Mouse (Mus musculus) embryonic facial prominence, embryonic 12.5 days (tissue): ENCODE measurements around the gene Kcns3. TPM values are rescaled to one million over a fixed set of nuclear protein-coding genes. Genes with fewer than 3 reads are reported as not detected.
"Not testable (repeated sequence)": the region's sequence is repeated elsewhere in the genome, so short reads cannot be mapped to it uniquely, and the experiment has no call there.

Source experiments
- ATAC-seq: fragments of 200-750 bp; cut with Nextera tagmentation; 2 replicates; pipeline ENCODE4 v1.8.0; 2017; ENCODE audit not compliant: insufficient number of reproducible peaks, insufficient read depth, low FRiP score, low TSS enrichment
- H3K27ac ChIP-seq: fragments of 300-500 bp; sonication (generic); 2 replicates; pipeline ENCODE4 v1.5.1; 2016; ENCODE audit warnings: mild to moderate bottlenecking
- H3K27me3 ChIP-seq: fragments of 300-500 bp; sonication (generic); 2 replicates; pipeline ENCODE4 v1.6.1; 2016; ENCODE audit warnings: mild to moderate bottlenecking, moderate library complexity
- H3K36me3 ChIP-seq: fragments of 300-500 bp; sonication (generic); 2 replicates; pipeline ENCODE4 v1.6.1; 2016; ENCODE audit warnings: mild to moderate bottlenecking
- H3K4me1 ChIP-seq: fragments of 300-500 bp; sonication (generic); 2 replicates; pipeline ENCODE4 v1.6.1; 2016
- H3K4me2 ChIP-seq: fragments of 300-500 bp; sonication (generic); replicated peaks from 2 replicates; pipeline ENCODE4 v1.6.1; 2016; ENCODE audit warnings: mild to moderate bottlenecking, moderate library complexity
- H3K4me3 ChIP-seq: fragments of 300-500 bp; sonication (generic); 2 replicates; pipeline ENCODE4 v1.5.1; 2016; ENCODE audit warnings: mild to moderate bottlenecking
- H3K9ac ChIP-seq: fragments of 300-500 bp; sonication (generic); 2 replicates; pipeline ENCODE4 v1.6.1; 2016; ENCODE audit warnings: mild to moderate bottlenecking, moderate library complexity
- H3K9me3 ChIP-seq: fragments of 300-500 bp; sonication (generic); 2 replicates; pipeline ENCODE4 v1.6.1; 2016; ENCODE audit warnings: mild to moderate bottlenecking, moderate library complexity
- WGBS: fragments of 180-500 bp; shearing (Covaris S2); methylation state at CpG from one replicate; pipeline ENCODE4 v1.1.7; 2016; 5-methylcytosine and 5-hydroxymethylcytosine counted together
- polyA plus RNA-seq: library from polyadenylated mRNA; unstranded; fragments of >200 nt; fragmentation: Nextera tagmentation; extraction: Ambion mirVana; gene quantifications from 2 replicates; pipeline ENCODE4 v1.2.1, GENCODE M21; 2016

The Kcns3 gene
- polyA plus RNA-seq, 1 experiment from 2014 or later: 1.2 TPM

DNA sequence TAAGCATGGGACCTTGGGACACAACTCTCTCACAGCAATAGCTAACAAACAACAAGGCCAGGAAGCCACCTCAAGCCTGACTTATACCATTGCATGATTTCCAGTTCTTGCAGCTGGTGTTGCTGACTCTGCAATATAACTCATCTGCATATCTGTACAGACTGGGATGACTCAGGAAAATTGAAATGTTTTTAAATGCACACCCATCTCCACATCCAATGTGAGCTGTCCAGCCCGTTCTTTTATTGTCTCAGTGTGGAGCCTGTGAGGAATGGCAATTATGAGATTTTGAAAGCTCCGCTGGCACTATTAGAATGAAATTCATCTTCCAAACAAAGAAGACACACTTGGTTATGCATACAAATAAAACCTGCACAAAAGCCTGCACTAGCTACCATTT, 84.0 kb downstream of the Kcns3 start:
- no peak for ATAC-seq
- Histone ChIP-seq H3K9me3 (no peaks in the 10 kb centered on the region), H3K4me1 (no peaks in the 10 kb centered on the region), H3K4me2 (no peak overlapping the region), H3K9ac (no peak overlapping the region), H3K4me3 (no peak overlapping the region), H3K27ac (no peak overlapping the region), H3K27me3 (no peaks in the 10 kb centered on the region), H3K36me3 (no peaks in the 10 kb centered on the region)
- 82% methylated on average over 2 of the region's 2 CpGs for WGBS

- H3K27me3 ChIP-seq, ATAC-seq: not testable (repeated sequence)
Observed at GRCm38 (mm10) chr12:11052676-11053075, 98.2 kb downstream of the Kcns3 start.

DNA sequence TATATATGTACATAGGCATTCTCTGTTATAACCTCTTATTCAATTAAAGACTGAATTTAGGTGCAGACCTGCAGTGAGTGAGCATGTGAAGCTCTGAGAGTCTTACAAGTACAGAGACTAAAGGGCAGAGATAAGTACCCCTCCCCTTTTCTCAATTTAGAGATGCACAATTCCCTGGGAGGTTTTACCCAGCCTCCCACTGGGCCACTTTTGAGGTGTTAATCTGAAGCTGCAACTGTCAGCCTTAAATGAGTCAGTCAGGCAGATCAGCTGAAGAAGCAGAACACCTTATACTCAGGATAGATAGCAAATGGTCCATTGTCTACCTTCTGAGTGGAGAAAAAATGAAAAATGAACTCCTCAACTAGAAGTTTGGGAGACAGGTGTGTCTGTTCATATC, 109.0 kb downstream of the Kcns3 start:
- no peak overlapping the region for H3K9ac ChIP-seq
- H3K4me1 ChIP-seq: no peaks in the 10 kb centered on the region
- H3K27ac ChIP-seq: no peak overlapping the region
- ATAC-seq: no peak
- H3K9me3 ChIP-seq: no peaks in the 10 kb centered on the region
- no peak overlapping the region for H3K4me2 ChIP-seq
- H3K4me3 ChIP-seq: no peak overlapping the region
- no peaks in the 10 kb centered on the region for H3K27me3 ChIP-seq
- H3K36me3 ChIP-seq: no peaks in the 10 kb centered on the region

More at GRCm38 (mm10) chr12:11052676-11053075, 98.2 kb downstream of the Kcns3 start:
- not testable (repeated sequence) for H3K36me3 ChIP-seq, H3K4me1 ChIP-seq, H3K4me3 ChIP-seq, H3K27ac ChIP-seq, H3K9ac ChIP-seq, H3K9me3 ChIP-seq, H3K4me2 ChIP-seq
- WGBS: 74% methylated on average over 4 of the region's 4 CpGs

Other genes starting within 250 kb of the Kcns3 start
- not detected in 2 replicates for gene Msgn1, start 57.9 kb upstream of the Kcns3 start, polyA plus RNA-seq
- 11.6 and 13.2 TPM in 2 replicates for gene Gen1, start 114.7 kb upstream of the Kcns3 start, polyA plus RNA-seq
- gene Smc6, start 114.8 kb upstream of the Kcns3 start, polyA plus RNA-seq: 145 and 152 TPM in 2 replicates